Mouse (Mus musculus): Measurements from ENCODE around the gene Pak3. TPM values are rescaled to one million over a fixed set of nuclear protein-coding genes. Genes with fewer than 3 reads are reported as not detected.

The Pak3 gene
- polyA plus RNA-seq, 1 experiment from 2014 or later = 1.3 TPM

GRCm38 (mm10) chrX:143580458-143580959 is 62.1 kb downstream of the Pak3 start:
- H3K27ac ChIP-seq (ENCODE audit: low read length) = no peak overlapping the region
- whole genome bisulfite sequencing = 45% methylated on average over 2 of the region's 2 CpGs
- H3K4me1 ChIP-seq (ENCODE audit: insufficient read depth, low read depth, low read length) = no peaks in the 10 kb centered on the region
- no peak for TF ChIP-seq CTCF (IDR thresholded peaks at IDR 0.05)
- no peak for TF ChIP-seq EP300 (IDR thresholded peaks at IDR 0.05)
- no peak overlapping the region for H3K4me3 ChIP-seq (ENCODE audit: low read depth, low read length)
- no peaks in the 10 kb centered on the region for H3K9me3 ChIP-seq (ENCODE audit: low read length)
- no peaks in the 10 kb centered on the region for H3K27me3 ChIP-seq (replicated peaks; ENCODE audit: insufficient read depth, low read length)
- H3K36me3 ChIP-seq (ENCODE audit: insufficient read depth, low read length) = no peaks in the 10 kb centered on the region
- DNase-seq (ENCODE audit: low spot score) = no peak
- no peak for ATAC-seq
- no peak overlapping the region for H3K9ac ChIP-seq (replicated peaks; ENCODE audit: low read depth)
- H3K4me2 ChIP-seq (replicated peaks; ENCODE audit: low read depth, low read length) = no peak overlapping the region

- no peak for TF ChIP-seq EP300 (IDR thresholded peaks at IDR 0.05)
- TF ChIP-seq CTCF (IDR thresholded peaks at IDR 0.05) = no peak
- Histone ChIP-seq H3K27me3 (replicated peaks; ENCODE audit: insufficient read depth, low read length) (no peaks in the 10 kb centered on the region), H3K4me2 (replicated peaks; ENCODE audit: low read depth, low read length) (no peak overlapping the region), H3K4me3 (ENCODE audit: low read depth, low read length) (no peak overlapping the region), H3K9me3 (ENCODE audit: low read length) (no peaks in the 10 kb centered on the region), H3K4me1 (ENCODE audit: insufficient read depth, low read depth, low read length) (no peaks in the 10 kb centered on the region), H3K27ac (ENCODE audit: low read length) (no peak overlapping the region), H3K9ac (replicated peaks; ENCODE audit: low read depth) (no peak overlapping the region), H3K36me3 (ENCODE audit: insufficient read depth, low read length) (no peaks in the 10 kb centered on the region)
- WGBS = 47% methylated on average over 5 of the region's 5 CpGs
- DNase-seq (ENCODE audit: low spot score) (no peak), ATAC-seq (peak; percentile 46; the same call in 1 of the 2 replicates)
Measured at GRCm38 (mm10) chrX:143606877-143607449, 88.6 kb downstream of the Pak3 start.

- H3K4me2 ChIP-seq (replicated peaks; ENCODE audit: low read depth, low read length) = no peak overlapping the region
- H3K4me3 ChIP-seq (ENCODE audit: low read depth, low read length) = no peak overlapping the region
- H3K4me1 ChIP-seq (ENCODE audit: insufficient read depth, low read depth, low read length) = no peaks in the 10 kb centered on the region
- TF ChIP-seq EP300 (IDR thresholded peaks at IDR 0.05) (no peak), CTCF (IDR thresholded peaks at IDR 0.05) (no peak)
- no peaks in the 10 kb centered on the region for H3K36me3 ChIP-seq (ENCODE audit: insufficient read depth, low read length)
- whole genome bisulfite sequencing = 23% methylated on average over 4 of the region's 4 CpGs
- DNase-seq (ENCODE audit: low spot score) (no peak), ATAC-seq (no peak)
- no peak overlapping the region for H3K9ac ChIP-seq (replicated peaks; ENCODE audit: low read depth)
- H3K9me3 ChIP-seq (ENCODE audit: low read length) = no peaks in the 10 kb centered on the region
- H3K27ac ChIP-seq (ENCODE audit: low read length) = no peak overlapping the region
- no peaks in the 10 kb centered on the region for H3K27me3 ChIP-seq (replicated peaks; ENCODE audit: insufficient read depth, low read length)
Measured at GRCm38 (mm10) chrX:143618734-143619133, 100.3 kb downstream of the Pak3 start.

- DNase-seq (ENCODE audit: low spot score) (no peak), ATAC-seq (no peak)
- Histone ChIP-seq H3K4me2 (replicated peaks; ENCODE audit: low read depth, low read length) (no peak overlapping the region), H3K27ac (ENCODE audit: low read length) (no peak overlapping the region), H3K36me3 (ENCODE audit: insufficient read depth, low read length) (no peaks in the 10 kb centered on the region), H3K9ac (replicated peaks; ENCODE audit: low read depth) (no peak overlapping the region), H3K27me3 (replicated peaks; ENCODE audit: insufficient read depth, low read length) (no peaks in the 10 kb centered on the region), H3K4me3 (ENCODE audit: low read depth, low read length) (no peak overlapping the region), H3K9me3 (ENCODE audit: low read length) (no peaks in the 10 kb centered on the region), H3K4me1 (ENCODE audit: insufficient read depth, low read depth, low read length) (no peaks in the 10 kb centered on the region)
- WGBS = 76% methylated on average over 5 of the region's 5 CpGs
- TF ChIP-seq EP300 (IDR thresholded peaks at IDR 0.05) (no peak), CTCF (IDR thresholded peaks at IDR 0.05) (no peak)
Measured at GRCm38 (mm10) chrX:143627767-143628166, 109.4 kb downstream of the Pak3 start.

- Histone ChIP-seq H3K36me3 (ENCODE audit: insufficient read depth, low read length) (no peaks in the 10 kb centered on the region), H3K27ac (ENCODE audit: low read length) (no peak overlapping the region), H3K9me3 (ENCODE audit: low read length) (no peaks in the 10 kb centered on the region), H3K4me1 (ENCODE audit: insufficient read depth, low read depth, low read length) (no peaks in the 10 kb centered on the region), H3K4me3 (ENCODE audit: low read depth, low read length) (no peak overlapping the region), H3K27me3 (replicated peaks; ENCODE audit: insufficient read depth, low read length) (no peaks in the 10 kb centered on the region), H3K9ac (replicated peaks; ENCODE audit: low read depth) (no peak overlapping the region), H3K4me2 (replicated peaks; ENCODE audit: low read depth, low read length) (no peak overlapping the region)
- no peak for TF ChIP-seq EP300 (IDR thresholded peaks at IDR 0.05)
- no peak for TF ChIP-seq CTCF (IDR thresholded peaks at IDR 0.05)
- 73% methylated on average over 2 of the region's 2 CpGs for WGBS
- no peak for DNase-seq (ENCODE audit: low spot score)
- no peak for ATAC-seq
Measured at GRCm38 (mm10) chrX:143643936-143644335, 125.5 kb downstream of the Pak3 start.

GRCm38 (mm10) chrX:143644807-143645206 is 126.4 kb downstream of the Pak3 start:
- Histone ChIP-seq H3K4me3 (ENCODE audit: low read depth, low read length) (no peak overlapping the region), H3K9me3 (ENCODE audit: low read length) (no peaks in the 10 kb centered on the region), H3K36me3 (ENCODE audit: insufficient read depth, low read length) (no peaks in the 10 kb centered on the region), H3K4me2 (replicated peaks; ENCODE audit: low read depth, low read length) (no peak overlapping the region), H3K9ac (replicated peaks; ENCODE audit: low read depth) (no peak overlapping the region), H3K27me3 (replicated peaks; ENCODE audit: insufficient read depth, low read length) (no peaks in the 10 kb centered on the region), H3K27ac (ENCODE audit: low read length) (no peak overlapping the region), H3K4me1 (ENCODE audit: insufficient read depth, low read depth, low read length) (no peaks in the 10 kb centered on the region)
- ATAC-seq = no peak
- WGBS = 46% methylated on average over 1 of the region's 1 CpGs
- no peak for TF ChIP-seq CTCF (IDR thresholded peaks at IDR 0.05)
- no peak for TF ChIP-seq EP300 (IDR thresholded peaks at IDR 0.05)
- no peak for DNase-seq (ENCODE audit: low spot score)
